Mouse (Mus musculus): ENCODE data around the gene Gramd4. TPM values are rescaled to one million over a fixed set of nuclear protein-coding genes. Genes with fewer than 3 reads are reported as not detected.

Gramd4 gene
- polyA plus RNA-seq, 1 experiment from 2014 or later = 9.7 TPM

- Histone ChIP-seq H3K9me3 (ENCODE audit: control insufficient read depth, low read length) (no peaks in the 10 kb centered on the region), H3K27ac (ENCODE audit: low read depth, low read length) (no peak overlapping the region), H3K27me3 (ENCODE audit: control insufficient read depth, insufficient read depth, low read length) (no peaks in the 10 kb centered on the region), H3K4me3 (ENCODE audit: low read length) (no peak overlapping the region), H3K9ac (ENCODE audit: low read depth, low read length) (no peak overlapping the region), H3K4me1 (ENCODE audit: control insufficient read depth, insufficient read depth, low read length) (peaks cover 68% of the 10 kb centered on the region), H3K4me2 (replicated peaks; ENCODE audit: low read depth, low read length) (no peak overlapping the region), H3K36me3 (ENCODE audit: control insufficient read depth, insufficient read depth, low read length) (no peaks in the 10 kb centered on the region)
- no peak for ATAC-seq (ENCODE audit: low FRiP score, low TSS enrichment)
- whole genome bisulfite sequencing = 96% methylated on average over 1 of the region's 1 CpGs
These were observed 22.9 kb downstream of the Gramd4 start for GRCm38 (mm10) chr15:86080408-86080807.

GRCm38 (mm10) chr15:86081654-86082053, 24.2 kb downstream of the Gramd4 start:
- Histone ChIP-seq H3K4me1 (ENCODE audit: control insufficient read depth, insufficient read depth, low read length) (peaks cover 72% of the 10 kb centered on the region), H3K9ac (ENCODE audit: low read depth, low read length) (0 out of 2 replicates have a peak overlapping the region, but pooled peaks have one; percentile 12), H3K4me3 (ENCODE audit: low read length) (no peak overlapping the region), H3K9me3 (ENCODE audit: control insufficient read depth, low read length) (no peaks in the 10 kb centered on the region), H3K36me3 (ENCODE audit: control insufficient read depth, insufficient read depth, low read length) (no peaks in the 10 kb centered on the region), H3K4me2 (replicated peaks; ENCODE audit: low read depth, low read length) (no peak overlapping the region), H3K27me3 (ENCODE audit: control insufficient read depth, insufficient read depth, low read length) (no peaks in the 10 kb centered on the region), H3K27ac (ENCODE audit: low read depth, low read length) (no peak overlapping the region; the same call in 1 of the 2 replicates)
- 45% methylated on average over 12 of the region's 12 CpGs for WGBS
- ATAC-seq (ENCODE audit: low FRiP score, low TSS enrichment) = no peak

GRCm38 (mm10) chr15:86082551-86082961, 25.1 kb downstream of the Gramd4 start:
- 0 out of 2 replicates have a peak overlapping the region, but pooled peaks have one; percentile 37 for H3K27ac ChIP-seq (ENCODE audit: low read depth, low read length)
- no peak overlapping the region for H3K4me2 ChIP-seq (replicated peaks; ENCODE audit: low read depth, low read length)

GRCm38 (mm10) chr15:86083261-86083741, 25.8 kb downstream of the Gramd4 start:
- H3K27me3 ChIP-seq (ENCODE audit: control insufficient read depth, insufficient read depth, low read length) = no peaks in the 10 kb centered on the region
- WGBS = 28% methylated on average over 6 of the region's 6 CpGs
- H3K36me3 ChIP-seq (ENCODE audit: control insufficient read depth, insufficient read depth, low read length) = no peaks in the 10 kb centered on the region
- H3K9ac ChIP-seq (ENCODE audit: low read depth, low read length) = 0 out of 2 replicates have a peak overlapping the region, but pooled peaks have one; percentile 0
- H3K27ac ChIP-seq (ENCODE audit: low read depth, low read length) = peak overlapping the region; percentile 37
- no peak for ATAC-seq (ENCODE audit: low FRiP score, low TSS enrichment)
- no peaks in the 10 kb centered on the region for H3K9me3 ChIP-seq (ENCODE audit: control insufficient read depth, low read length)
- H3K4me2 ChIP-seq (replicated peaks; ENCODE audit: low read depth, low read length) = no peak overlapping the region
- no peak overlapping the region for H3K4me3 ChIP-seq (ENCODE audit: low read length)
- peaks cover 71% of the 10 kb centered on the region for H3K4me1 ChIP-seq (ENCODE audit: control insufficient read depth, insufficient read depth, low read length)

More at GRCm38 (mm10) chr15:86082551-86082961, 25.1 kb downstream of the Gramd4 start:
- H3K27me3 ChIP-seq (ENCODE audit: control insufficient read depth, insufficient read depth, low read length) = no peaks in the 10 kb centered on the region
- WGBS = 78% methylated on average over 11 of the region's 11 CpGs
- H3K9me3 ChIP-seq (ENCODE audit: control insufficient read depth, low read length) = no peaks in the 10 kb centered on the region
- peaks cover 76% of the 10 kb centered on the region for H3K4me1 ChIP-seq (ENCODE audit: control insufficient read depth, insufficient read depth, low read length)
- 0 out of 2 replicates have a peak overlapping the region, but pooled peaks have one; percentile 8 for H3K9ac ChIP-seq (ENCODE audit: low read depth, low read length)
- ATAC-seq (ENCODE audit: low FRiP score, low TSS enrichment) = no peak
- H3K36me3 ChIP-seq (ENCODE audit: control insufficient read depth, insufficient read depth, low read length) = no peaks in the 10 kb centered on the region
- H3K4me3 ChIP-seq (ENCODE audit: low read length) = no peak overlapping the region

GRCm38 (mm10) chr15:86085301-86086225, 28.1 kb downstream of the Gramd4 start:
- peak overlapping the region; percentile 1; the same call in 1 of the 2 replicates for H3K4me2 ChIP-seq (replicated peaks; ENCODE audit: low read depth, low read length)
- peaks cover 71% of the 10 kb centered on the region for H3K4me1 ChIP-seq (ENCODE audit: control insufficient read depth, insufficient read depth, low read length)
- H3K9ac ChIP-seq (ENCODE audit: low read depth, low read length) = 0 out of 2 replicates have a peak overlapping the region, but pooled peaks have one; percentile 1
- H3K4me3 ChIP-seq (ENCODE audit: low read length) = no peak overlapping the region
- no peaks in the 10 kb centered on the region for H3K36me3 ChIP-seq (ENCODE audit: control insufficient read depth, insufficient read depth, low read length)
- 14% methylated on average over 17 of the region's 17 CpGs for WGBS
- peak overlapping the region; percentile 80 for H3K27ac ChIP-seq (ENCODE audit: low read depth, low read length)
- H3K27me3 ChIP-seq (ENCODE audit: control insufficient read depth, insufficient read depth, low read length) = no peaks in the 10 kb centered on the region
- peak; percentile 25 for ATAC-seq (ENCODE audit: low FRiP score, low TSS enrichment)
- no peaks in the 10 kb centered on the region for H3K9me3 ChIP-seq (ENCODE audit: control insufficient read depth, low read length)

- H3K27ac ChIP-seq (ENCODE audit: low read depth, low read length) = peak overlapping the region; percentile 80
- no peak overlapping the region for H3K4me3 ChIP-seq (ENCODE audit: low read length)
- 0 out of 2 replicates have a peak overlapping the region, but pooled peaks have one; percentile 1 for H3K9ac ChIP-seq (ENCODE audit: low read depth, low read length)
- ATAC-seq (ENCODE audit: low FRiP score, low TSS enrichment) = no peak
- H3K4me1 ChIP-seq (ENCODE audit: control insufficient read depth, insufficient read depth, low read length) = peaks cover 76% of the 10 kb centered on the region
- no peaks in the 10 kb centered on the region for H3K9me3 ChIP-seq (ENCODE audit: control insufficient read depth, low read length)
- no peaks in the 10 kb centered on the region for H3K27me3 ChIP-seq (ENCODE audit: control insufficient read depth, insufficient read depth, low read length)
- H3K36me3 ChIP-seq (ENCODE audit: control insufficient read depth, insufficient read depth, low read length) = no peaks in the 10 kb centered on the region
- 0 out of 2 replicates have a peak overlapping the region, but pooled peaks have one; percentile 1 for H3K4me2 ChIP-seq (replicated peaks; ENCODE audit: low read depth, low read length)
- WGBS = 52% methylated on average over 8 of the region's 8 CpGs
These were observed 28.8 kb downstream of the Gramd4 start for GRCm38 (mm10) chr15:86086291-86086706.

- peaks cover 69% of the 10 kb centered on the region for H3K4me1 ChIP-seq (ENCODE audit: control insufficient read depth, insufficient read depth, low read length)
- no peak for ATAC-seq (ENCODE audit: low FRiP score, low TSS enrichment)
- no peaks in the 10 kb centered on the region; the same call in 1 of the 2 replicates for H3K36me3 ChIP-seq (ENCODE audit: control insufficient read depth, insufficient read depth, low read length)
- WGBS = 57% methylated on average over 14 of the region's 14 CpGs
- no peak overlapping the region for H3K4me3 ChIP-seq (ENCODE audit: low read length)
- no peak overlapping the region for H3K27ac ChIP-seq (ENCODE audit: low read depth, low read length)
- H3K9me3 ChIP-seq (ENCODE audit: control insufficient read depth, low read length) = no peaks in the 10 kb centered on the region
- H3K27me3 ChIP-seq (ENCODE audit: control insufficient read depth, insufficient read depth, low read length) = no peaks in the 10 kb centered on the region
- H3K4me2 ChIP-seq (replicated peaks; ENCODE audit: low read depth, low read length) = no peak overlapping the region
- no peak overlapping the region for H3K9ac ChIP-seq (ENCODE audit: low read depth, low read length)
These were observed 30.2 kb downstream of the Gramd4 start for GRCm38 (mm10) chr15:86087591-86088149.

- H3K27ac ChIP-seq (ENCODE audit: low read depth, low read length) = no peak overlapping the region
- H3K9me3 ChIP-seq (ENCODE audit: control insufficient read depth, low read length) = no peaks in the 10 kb centered on the region
- H3K9ac ChIP-seq (ENCODE audit: low read depth, low read length) = no peak overlapping the region
- H3K4me1 ChIP-seq (ENCODE audit: control insufficient read depth, insufficient read depth, low read length) = peaks cover 62% of the 10 kb centered on the region
- WGBS = 87% methylated on average over 11 of the region's 11 CpGs
- no peak for ATAC-seq (ENCODE audit: low FRiP score, low TSS enrichment)
- H3K4me2 ChIP-seq (replicated peaks; ENCODE audit: low read depth, low read length) = no peak overlapping the region
- H3K36me3 ChIP-seq (ENCODE audit: control insufficient read depth, insufficient read depth, low read length) = no peaks in the 10 kb centered on the region; the same call in 1 of the 2 replicates
- no peaks in the 10 kb centered on the region for H3K27me3 ChIP-seq (ENCODE audit: control insufficient read depth, insufficient read depth, low read length)
- no peak overlapping the region for H3K4me3 ChIP-seq (ENCODE audit: low read length)
These were observed 30.8 kb downstream of the Gramd4 start for GRCm38 (mm10) chr15:86088266-86088790.

All from kidney, embryonic 14.5 days (tissue).